Mouse (Mus musculus): ENCODE data around the gene Ncam1. TPM values are rescaled to one million over a fixed set of nuclear protein-coding genes. Genes with fewer than 3 reads are reported as not detected.

Ncam1 gene
- polyA plus RNA-seq, 1 experiment from 2014 or later: 5.8 TPM

DNA sequence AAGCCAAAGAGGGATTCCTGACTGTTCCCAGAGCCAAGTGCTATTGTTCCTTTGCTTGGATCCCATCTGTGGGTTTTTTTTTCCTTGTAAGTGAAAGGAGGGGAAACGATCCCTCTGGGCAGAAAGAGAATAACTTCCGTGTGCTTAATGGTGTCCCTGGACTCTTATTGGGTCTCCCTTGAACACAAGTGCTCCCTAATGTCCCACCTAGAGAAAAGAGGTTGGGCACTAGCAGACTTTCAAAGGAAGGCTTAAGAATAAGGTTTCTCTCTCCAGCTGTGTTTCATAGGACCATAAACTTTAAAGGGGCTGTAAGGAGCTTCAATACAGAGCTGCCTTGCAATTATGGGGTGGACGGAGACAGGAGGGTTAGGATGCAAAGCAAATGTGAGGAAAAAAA is 119.5 kb downstream of the Ncam1 start:
- no peak for DNase-seq (ENCODE audit: low spot score)

DNA sequence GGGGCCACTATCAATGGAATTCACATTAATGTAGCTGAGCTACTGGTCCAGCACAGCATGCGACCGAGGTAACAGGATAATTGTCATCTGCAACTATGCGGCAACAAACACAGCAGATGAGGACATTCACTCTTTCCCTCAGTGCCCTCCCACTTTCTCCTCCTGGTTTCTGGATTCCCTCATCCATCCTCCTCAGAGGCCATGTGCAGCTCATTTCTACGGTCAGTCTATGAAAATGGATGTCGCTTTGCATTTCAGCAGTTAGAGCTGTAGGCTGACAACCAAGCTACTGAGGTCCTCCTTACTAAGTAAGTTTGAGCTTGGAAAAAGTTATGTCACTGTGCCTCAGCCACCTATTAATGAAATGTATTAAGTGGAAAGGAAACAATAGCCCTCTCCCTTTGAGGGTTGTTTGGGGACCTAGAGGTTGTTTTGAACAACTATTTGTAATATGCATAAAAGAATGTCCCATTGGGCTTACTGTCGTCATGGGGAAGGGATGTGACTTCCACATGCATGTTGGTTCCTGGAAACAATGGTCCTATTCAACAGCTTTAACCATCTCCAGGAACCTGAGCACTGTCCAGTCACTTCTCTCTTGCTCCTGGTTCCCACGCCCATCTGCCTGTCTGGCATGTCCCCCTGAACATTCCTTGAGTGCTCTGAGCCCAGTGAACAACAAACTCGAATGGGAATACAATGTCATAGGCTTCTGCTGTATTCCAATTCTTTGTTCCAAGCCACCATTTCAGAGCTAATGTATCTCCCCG is 122.8 kb downstream of the Ncam1 start:
- no peak for DNase-seq (ENCODE audit: low spot score)

DNA sequence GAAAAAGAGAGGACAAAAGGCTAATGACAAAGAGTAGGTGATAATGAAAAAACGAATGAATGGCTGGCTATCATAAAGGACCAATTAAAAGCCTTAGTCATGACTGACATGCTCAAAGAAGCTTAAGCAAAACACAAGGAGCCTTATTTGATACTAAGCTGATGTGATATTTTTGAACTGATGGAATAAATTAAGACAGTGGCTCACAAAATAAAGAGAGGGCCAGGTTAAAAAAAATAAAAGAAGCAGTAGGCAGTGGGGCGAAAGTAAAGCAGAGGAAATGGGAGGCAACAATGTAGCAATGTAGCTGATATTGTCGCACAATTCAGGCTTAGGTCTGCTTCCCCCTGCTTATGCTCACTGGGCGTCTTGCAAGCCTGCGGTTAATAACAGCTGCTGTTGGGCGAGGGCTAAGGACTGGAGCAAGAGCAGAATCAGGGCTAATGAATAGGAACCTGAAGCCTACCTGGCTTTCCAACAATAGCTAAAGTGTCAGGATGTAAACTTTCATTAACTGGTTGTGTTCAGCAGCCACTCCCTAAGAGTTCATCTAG is 126.0 kb downstream of the Ncam1 start:
- DNase-seq (ENCODE audit: low spot score): no peak

DNA sequence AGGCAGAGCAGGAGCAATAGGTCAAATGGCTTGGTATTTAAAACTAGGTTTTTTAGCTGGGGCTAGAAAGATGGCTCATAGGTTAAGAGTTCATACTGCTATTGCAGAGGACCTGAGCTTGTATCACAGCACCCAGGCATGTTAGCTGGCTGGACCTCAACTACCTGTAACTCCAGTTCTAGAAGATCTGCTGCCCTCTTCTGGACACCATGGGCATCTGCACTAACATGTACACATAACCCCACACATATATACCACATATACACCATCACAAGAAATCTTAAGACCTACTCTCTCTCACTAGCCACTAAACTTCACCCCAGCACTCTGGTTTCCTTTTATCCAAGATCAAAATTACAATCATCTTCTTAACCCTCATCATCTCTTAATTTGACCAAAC is 131.7 kb downstream of the Ncam1 start:
- DNase-seq (ENCODE audit: low spot score): no peak

DNA sequence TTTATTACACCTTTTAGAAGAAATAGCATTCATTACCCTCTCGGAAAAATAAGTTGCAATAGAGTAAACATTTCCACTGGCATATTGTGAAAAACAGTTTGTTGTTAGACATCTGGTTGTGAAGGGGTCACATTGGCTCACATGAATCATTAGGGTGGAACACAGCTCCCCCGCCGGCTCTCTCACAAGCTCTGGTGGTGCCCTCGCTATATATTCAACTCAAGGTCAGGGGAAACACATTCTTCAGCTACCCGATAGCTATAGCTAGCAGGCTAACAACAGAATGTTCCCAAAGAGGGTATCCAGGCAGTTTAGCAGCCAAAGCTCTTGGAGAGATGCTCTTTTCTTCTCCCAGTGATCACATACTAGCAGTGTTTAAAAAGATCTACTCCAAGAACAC is 133.4 kb downstream of the Ncam1 start:
- DNase-seq (ENCODE audit: low spot score): no peak

DNA sequence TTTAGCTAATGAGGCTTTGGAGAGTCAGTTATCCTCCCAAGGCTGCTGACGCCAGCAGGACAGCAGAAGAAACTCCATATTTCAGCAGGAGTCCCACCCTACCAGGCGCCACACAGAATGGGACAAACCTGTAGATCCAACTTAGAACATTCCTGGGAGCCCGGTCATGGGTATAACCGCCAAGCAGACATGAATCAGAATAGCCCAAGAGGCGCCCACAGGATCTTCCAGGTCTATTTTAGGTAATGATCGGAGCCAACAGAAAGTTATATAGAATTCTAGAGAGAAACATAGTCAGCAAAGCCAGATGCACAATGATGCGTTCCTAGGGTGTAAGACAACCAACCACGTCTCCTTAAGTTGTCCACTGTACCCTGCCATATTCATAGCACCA is 134.8 kb downstream of the Ncam1 start:
- no peak for DNase-seq (ENCODE audit: low spot score)

DNA sequence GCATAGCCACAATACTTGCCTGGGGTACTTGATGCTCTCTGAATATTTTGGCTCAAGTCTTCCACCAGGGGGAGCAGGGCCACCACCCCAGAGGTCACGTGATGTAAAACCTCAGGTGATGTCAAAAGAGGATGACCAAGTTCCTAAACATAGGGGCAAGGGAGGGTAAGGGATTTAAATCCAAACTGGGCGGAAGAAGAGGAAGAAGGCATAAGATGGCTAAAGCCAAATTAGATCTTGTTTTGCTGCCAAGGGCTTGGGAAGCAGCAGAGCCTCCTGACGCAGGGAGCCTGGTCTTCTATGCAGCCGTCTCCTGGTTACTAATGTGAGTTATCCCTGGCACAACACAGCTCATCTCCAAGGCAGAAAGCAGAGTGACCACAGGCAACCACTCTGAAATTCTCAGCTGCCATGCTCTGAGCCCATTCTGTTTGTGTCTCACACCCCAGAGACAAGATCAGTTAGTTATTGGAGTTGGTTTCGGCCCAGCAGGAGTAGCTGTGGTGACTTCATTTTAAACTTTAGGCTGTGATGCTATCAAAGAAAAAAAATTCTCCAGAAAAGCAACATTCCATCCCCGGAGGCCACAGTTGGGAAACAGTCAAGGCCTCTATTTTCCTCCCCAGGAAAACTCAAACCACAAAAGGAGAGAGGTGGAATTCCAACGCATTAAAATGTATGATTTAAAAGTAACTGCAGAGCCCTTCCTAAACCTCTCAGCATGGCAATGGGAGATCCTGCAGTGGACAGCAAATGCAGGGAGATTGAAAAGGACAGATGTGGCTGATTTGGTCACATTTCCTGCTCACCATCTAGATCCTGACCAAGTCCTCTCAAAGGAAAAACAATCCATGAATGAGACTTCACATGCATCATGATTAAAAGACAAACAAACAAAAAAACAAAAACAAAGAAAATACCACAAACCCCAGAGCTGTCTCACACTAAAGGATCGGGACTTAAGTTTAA is 135.5 kb downstream of the Ncam1 start:
- DNase-seq (ENCODE audit: low spot score): peak; percentile 16

DNA sequence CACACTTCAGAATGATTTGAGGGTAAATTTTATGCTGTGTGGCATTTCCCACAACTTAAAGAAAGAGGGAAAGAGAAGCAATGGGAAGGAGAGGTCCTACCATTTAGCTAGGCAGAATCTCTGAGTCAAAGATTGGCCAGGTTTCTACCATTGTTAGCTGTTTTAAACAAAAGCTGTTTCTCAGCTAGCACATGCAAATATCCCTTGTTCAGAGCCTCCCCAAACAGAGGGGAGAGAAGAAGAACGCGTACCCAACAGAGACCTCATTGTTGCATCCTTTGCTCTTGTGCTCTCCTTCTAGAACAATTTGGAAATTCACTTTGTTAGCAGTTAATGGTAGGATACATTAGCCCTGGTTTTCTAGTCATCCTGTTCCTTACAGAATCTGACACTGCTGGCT is 137.2 kb downstream of the Ncam1 start:
- no peak for DNase-seq (ENCODE audit: low spot score)

DNA sequence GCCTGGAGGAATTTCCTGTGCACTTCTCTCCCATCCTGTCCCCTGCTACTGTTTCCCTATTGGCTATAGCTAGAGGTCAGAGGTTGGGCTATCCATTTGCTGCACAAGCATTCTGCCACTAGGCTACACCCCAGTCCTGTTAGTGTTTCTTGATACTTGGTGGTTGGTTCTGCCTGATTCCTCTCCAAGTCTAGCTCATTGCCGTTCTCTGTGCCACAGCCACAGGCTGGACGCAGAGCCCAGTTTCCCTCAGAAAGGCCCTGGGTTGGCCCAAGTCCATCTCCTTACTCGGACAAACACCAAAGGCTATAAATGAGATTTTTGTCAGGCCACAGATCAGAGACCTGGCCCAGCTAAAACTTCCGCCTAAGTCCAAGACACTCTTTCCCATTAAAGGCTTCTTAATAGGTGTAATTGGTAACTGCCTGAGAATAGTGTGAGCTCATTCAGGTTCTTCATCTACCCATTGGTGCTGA is 140.3 kb downstream of the Ncam1 start:
- DNase-seq (ENCODE audit: low spot score): no peak

DNA sequence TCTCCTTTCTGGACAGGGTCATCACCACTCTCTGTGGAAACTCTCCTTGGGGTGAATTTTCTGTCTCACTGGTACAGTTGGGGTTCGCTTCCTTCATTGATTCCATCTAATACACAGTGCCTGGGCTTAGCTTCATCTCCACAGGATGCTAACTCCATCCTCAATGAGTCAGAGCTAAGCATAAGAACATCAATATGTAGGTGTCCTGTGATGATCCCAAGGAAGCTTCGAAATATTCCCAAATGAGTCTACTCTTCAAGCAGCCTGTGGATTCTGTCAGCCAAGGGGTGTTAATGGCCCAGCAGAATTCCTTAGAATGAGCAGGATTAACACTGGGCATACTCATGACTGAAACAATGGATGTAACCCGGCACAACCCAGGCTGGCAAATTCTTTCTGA is 144.3 kb downstream of the Ncam1 start:
- DNase-seq (ENCODE audit: low spot score): no peak

DNA sequence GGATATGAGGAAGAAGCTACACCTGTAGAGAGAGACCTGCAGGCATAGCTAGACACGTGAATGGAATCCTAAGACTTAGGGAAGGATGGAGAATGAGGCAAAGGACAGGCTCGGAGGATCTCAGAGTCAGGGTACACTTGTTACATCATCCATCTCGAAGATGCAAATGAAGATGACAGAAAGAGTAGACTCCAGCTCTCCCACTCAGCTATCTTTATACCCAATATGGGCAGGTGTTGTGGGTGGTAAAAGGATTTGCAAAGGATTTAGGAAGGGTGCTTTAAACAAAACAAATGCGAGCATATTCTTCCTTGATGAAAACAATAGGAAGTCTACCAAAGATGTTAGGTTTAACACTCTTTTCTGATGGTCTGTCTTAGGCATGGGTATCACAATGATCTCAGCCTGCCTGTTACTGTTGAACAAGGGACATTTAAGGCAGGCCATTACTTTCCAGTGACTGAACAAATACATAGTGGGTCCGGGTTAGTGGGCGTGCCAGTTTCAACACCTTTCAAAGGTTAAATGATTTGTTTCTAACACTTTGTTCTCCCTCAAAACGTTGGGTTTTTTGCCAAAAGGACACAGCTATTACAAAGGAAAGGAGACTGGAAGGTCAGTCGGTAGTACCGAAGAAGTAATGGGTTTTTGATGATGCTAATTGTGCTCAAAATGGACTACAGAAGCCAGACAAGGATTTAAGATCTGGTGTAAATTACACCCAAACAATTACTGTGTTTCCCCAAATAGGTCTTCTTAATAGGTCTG is 145.1 kb downstream of the Ncam1 start:
- no peak for DNase-seq (ENCODE audit: low spot score)

DNA sequence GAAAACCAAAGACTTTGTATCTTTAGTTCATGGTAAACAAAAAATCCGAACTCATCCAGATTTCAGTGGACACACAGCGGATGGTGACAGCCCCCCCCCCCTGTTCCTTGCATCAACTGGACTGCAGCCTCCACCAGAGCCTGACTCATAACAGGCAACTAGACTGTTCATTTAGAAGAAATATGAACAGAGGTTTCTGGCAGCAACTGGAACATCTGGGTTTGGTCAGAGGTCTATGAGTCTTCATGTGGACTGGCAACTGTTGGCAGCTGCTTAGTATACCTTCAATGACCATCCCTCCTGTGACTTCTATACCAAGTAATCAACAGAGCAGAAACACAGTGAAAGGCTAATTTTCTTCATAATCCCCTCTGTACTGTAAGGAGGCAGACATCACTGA is 154.4 kb downstream of the Ncam1 start:
- no peak for DNase-seq (ENCODE audit: low spot score)

DNA sequence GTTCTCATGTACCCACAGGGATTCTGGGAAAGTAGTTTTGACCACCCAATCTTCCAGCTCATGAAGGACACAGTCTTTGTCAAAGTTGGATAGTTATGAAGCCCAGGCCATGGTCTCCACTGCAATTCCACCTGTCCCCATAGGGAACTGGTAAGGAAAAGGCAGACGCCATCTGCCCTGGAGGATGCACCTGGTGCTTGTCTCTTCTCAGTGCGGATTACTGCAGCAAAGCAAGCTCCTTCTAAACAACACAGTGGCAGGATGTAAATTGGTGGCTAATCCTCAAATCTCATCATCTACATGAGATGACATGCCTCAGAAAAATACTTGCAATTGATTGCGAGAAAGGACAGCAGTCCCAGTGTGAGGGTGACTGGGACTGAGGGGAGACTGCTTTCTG is 158.0 kb downstream of the Ncam1 start:
- DNase-seq (ENCODE audit: low spot score): no peak

DNA sequence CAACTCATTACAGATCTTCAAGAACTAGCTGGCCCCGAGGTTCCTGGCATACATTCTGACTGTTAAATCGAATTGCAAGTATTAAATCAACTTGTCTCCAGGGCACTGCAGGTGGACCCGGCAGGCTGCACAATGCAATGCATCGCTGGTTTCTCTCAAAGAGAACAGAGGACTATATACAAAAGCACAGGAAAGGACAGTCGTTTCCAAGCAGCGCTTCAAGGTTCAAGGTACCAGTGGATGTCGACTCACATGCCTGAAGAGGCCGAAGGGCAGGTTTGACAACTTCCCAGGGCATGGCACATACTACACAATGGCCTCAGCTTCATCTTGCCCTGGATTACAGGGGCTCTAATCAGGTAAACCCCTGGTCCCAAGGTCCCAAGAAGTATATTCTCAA is 158.6 kb downstream of the Ncam1 start:
- no peak for DNase-seq (ENCODE audit: low spot score)

DNA sequence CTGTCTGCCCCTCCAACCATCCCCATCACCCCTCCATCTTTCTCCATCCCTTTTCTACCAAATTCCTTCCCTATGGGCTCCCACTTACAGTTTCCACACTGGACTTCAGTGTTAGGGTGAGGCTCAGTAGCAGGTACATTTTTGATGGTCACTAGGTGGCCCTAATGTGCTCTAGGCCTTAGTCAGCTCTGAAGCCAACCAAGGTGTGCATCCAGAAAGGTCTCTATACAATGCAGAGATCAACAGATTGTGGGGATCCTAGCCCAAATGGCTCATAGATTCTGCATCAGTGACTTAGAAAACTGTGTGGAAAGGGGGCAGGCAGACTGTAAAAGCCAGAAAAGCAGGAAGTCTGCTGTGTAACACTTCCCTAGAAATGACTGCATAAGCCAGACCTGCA is 160.8 kb downstream of the Ncam1 start:
- DNase-seq (ENCODE audit: low spot score): no peak

DNA sequence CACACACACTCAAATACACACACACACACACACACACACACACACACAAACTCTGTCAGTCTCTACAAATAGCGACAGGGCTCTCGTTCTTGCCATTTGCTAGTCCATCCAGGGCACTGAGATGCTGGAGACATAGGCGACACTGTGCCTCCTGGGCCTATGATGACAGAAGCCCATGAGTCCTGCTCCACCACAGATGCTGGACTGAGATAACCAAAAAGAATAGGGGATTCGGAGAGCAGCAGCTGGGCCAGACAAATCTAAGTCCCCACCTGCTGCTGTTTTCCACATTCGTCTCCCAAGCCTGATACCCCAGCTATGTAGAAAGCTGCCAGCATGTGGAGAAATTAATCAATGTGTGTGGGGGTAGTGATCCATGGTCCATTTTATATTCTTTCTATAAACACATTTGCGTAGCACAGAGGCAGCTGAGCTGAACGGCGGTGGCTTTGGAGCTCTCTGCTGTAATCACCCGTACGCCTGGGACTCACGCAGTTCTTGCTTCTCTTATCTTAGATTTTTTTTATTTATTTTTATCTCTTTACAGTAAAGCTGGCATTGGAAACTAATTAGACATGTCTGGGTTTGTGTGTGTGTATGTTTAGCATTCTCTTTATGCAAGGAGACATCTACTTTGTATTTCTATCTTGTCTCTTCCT is 162.9 kb downstream of the Ncam1 start:
- DNase-seq (ENCODE audit: low spot score): no peak

DNA sequence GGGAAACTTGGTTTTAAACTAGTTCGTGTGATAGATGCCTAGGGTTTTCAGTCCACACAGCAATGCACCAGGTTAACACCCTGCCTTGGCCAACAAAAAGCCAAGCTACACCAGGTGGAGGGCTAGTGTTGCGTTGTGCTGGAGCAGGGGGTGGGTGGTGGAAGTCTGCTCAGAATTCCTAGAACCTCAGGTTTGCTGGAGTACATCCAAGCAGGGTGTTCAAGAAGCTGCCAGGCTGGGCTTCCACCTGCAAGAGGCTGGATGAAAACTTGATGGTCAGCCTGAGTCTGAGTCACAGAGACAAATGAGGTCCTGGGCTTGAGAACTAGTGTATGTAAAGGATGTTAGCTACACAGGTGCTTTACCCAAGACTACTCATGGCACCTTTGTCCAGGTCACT is 166.1 kb downstream of the Ncam1 start:
- DNase-seq (ENCODE audit: low spot score): no peak

DNA sequence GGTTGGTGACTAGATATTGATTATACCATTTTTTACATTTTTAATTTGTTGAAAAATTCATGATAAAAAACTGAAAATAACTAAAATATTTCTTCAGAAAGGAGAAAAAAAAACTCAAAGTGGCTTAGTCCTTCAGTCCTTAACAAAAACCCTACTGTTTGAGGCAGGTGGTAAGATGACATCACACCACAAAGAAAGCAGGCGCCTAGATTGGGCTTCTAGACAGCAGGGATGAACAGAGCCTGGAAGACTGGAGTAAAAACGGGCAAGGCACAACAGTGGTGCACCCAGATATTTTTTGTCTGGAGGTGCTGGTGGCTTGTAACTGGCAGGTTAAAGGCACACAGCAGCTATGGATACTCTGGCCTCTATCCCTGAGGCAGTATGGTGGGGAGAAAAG is 168.4 kb downstream of the Ncam1 start:
- no peak for DNase-seq (ENCODE audit: low spot score)

DNA sequence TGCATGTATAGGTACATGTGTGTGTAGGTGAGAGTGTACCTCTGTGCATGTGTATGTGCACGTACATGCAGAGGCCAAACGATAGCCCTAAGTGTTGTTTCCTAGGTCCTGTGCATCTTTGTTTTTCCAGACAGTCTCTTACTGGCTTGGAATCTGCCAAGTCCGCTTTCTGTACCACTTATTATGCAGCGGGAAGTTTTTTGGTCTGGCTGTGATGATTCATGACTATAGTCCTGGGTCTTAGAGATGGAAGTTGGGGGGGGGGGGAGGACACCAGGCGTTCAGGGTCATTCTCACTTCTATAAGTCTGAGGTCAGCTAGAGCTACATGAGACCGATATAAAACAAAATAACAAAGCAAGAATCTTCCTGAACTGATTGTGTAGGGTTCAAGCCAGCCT is 173.8 kb downstream of the Ncam1 start:
- no peak for DNase-seq (ENCODE audit: low spot score)

DNA sequence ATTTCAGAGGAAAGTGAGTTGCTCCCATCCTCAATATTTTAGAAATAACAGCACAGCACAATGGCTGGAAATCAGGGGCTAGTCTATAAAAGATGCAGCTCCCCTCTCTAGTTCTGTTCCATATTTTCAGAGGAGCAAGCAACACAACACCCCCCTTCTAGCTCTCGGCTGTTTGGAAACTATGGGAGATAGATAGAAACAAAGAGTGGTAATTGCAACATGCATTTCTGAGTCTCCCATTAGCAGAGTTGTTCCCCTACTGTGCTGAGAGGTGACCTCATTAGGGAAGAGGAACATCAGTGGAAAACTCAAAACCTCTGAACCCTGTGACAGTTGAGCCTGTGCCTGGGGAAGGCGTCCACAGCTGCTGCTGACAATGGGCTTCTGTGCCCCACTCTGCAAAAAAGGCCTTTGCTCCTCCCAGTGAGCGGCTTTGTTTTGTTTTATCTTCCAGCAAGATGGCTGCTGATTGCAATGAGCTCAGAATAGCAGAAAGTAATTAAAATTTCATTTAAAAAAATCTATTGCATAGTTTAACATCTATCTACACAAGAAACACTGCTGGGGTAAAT is 174.7 kb downstream of the Ncam1 start:
- no peak for DNase-seq (ENCODE audit: low spot score)

Measured in thymus, postnatal 0 days (tissue).